Mouse (Mus musculus): Measurements from ENCODE around the gene Gm5136. TPM values are rescaled to one million over a fixed set of nuclear protein-coding genes. Genes with fewer than 3 reads are reported as not detected.

Gene Gm5136
- total and polyA plus RNA-seq, 3 experiments, result not detected

DNA sequence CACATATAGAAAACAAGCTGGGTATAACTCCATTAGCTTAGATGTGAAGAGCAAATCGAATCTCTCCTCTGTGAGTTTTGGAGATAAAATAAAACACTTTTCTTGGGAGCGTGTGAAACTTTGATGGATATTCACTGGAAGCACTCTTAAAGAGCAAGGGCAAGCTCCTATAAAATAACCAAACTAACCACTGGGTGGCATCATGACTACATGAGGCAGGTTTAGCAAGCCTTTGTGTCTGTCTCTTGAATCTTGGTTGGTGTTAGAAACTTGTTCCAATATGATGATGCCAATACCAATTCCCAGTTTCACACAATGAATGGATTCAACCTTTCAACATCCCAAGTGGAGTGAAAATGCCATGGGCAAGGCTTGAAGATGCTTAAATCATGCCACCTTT lies 34.0 kb upstream of the Gm5136 start (continued):
- no peak for TF ChIP-seq MAX (IDR thresholded peaks at IDR 0.05; ENCODE audit: low read length)
- no peak for TF ChIP-seq MAZ (IDR thresholded peaks at IDR 0.05; ENCODE audit: low read depth, low read length)
- TF ChIP-seq BHLHE40 (IDR thresholded peaks at IDR 0.05; ENCODE audit: low read depth, low read length), result no peak
- peak; percentile 64 for TF ChIP-seq SMC3 (IDR thresholded peaks at IDR 0.05; ENCODE audit: low read depth, low read length)
- no peak for TF ChIP-seq SIN3A (IDR thresholded peaks at IDR 0.05; ENCODE audit: low read length)
- TF ChIP-seq EP300 (IDR thresholded peaks at IDR 0.05; ENCODE audit: low read length), result no peak
- TF ChIP-seq TBP (conservative IDR thresholded peaks at IDR 0.05; ENCODE audit: low read depth, low read length), result no peak
- TF ChIP-seq RAD21 (IDR thresholded peaks at IDR 0.05; ENCODE audit: low read depth, low read length), result peak; percentile 80

DNA sequence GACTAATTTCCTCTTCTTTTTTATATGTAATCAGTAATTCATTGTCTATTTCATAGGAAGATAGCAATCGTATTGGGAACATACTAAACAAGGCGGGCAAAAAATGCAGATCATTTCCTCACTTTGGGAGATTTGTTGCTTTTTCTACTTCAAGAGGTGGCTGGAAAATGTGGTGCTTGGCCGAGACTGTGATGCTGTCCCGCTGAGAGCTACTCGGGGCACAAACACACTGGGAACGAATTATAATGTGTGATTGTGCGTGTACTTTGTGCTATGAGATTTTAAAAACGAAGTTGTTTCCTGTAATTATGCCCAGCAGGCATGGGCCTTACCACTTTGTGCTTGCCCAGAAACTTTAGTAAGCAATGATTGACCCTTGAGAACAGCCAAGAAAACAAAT lies 29.0 kb upstream of the Gm5136 start:
- no peak for TF ChIP-seq EP300 (IDR thresholded peaks at IDR 0.05; ENCODE audit: low read length)
- no peak for TF ChIP-seq SIN3A (IDR thresholded peaks at IDR 0.05; ENCODE audit: low read length)
- TF ChIP-seq GABPA (IDR thresholded peaks at IDR 0.05; ENCODE audit: insufficient replicate concordance, low read depth, low read length), result no peak
- no peak for TF ChIP-seq PAX5 (IDR thresholded peaks at IDR 0.05; ENCODE audit: low read length)
- no peak for TF ChIP-seq KAT2A (IDR thresholded peaks at IDR 0.05; ENCODE audit: insufficient replicate concordance, low read length)
- no peak for TF ChIP-seq CHD1 (IDR thresholded peaks at IDR 0.05; ENCODE audit: low read depth, low read length)
- no peak for TF ChIP-seq ETS1 (conservative IDR thresholded peaks at IDR 0.05; ENCODE audit: low read depth, low read length)
- TF ChIP-seq MYC (IDR thresholded peaks at IDR 0.05; ENCODE audit: low read depth, low read length), result no peak
- TF ChIP-seq POLR2AphosphoS2 (IDR thresholded peaks at IDR 0.05; ENCODE audit: low read depth, low read length), result no peak
- TF ChIP-seq NELFE (IDR thresholded peaks at IDR 0.05; ENCODE audit: low read depth, low read length), result no peak
- TF ChIP-seq HCFC1 (IDR thresholded peaks at IDR 0.05; ENCODE audit: low read depth, low read length), result no peak
- TF ChIP-seq RAD21 (IDR thresholded peaks at IDR 0.05; ENCODE audit: low read depth, low read length), result no peak
- TF ChIP-seq BHLHE40 (IDR thresholded peaks at IDR 0.05; ENCODE audit: low read depth, low read length), result no peak
- in situ Hi-C loops (cut with MboI; ENCODE audit: low pct_ligation_motif_present, low pct_unique_long_range_greater_than_20kb, low sequenced_read_pairs), result no loop called here
- no peak overlapping the region for H3K27ac ChIP-seq (ENCODE audit: insufficient read depth, low read depth)
- H3K36me3 ChIP-seq (replicated peaks in 1 of 2; ENCODE audit: control insufficient read depth in 1 of 2, insufficient read depth in 1 of 2, low read length in 1 of 2), result no peaks in the 10 kb centered on the region
- H3K9ac ChIP-seq (ENCODE audit: insufficient read depth, low read depth), result no peak overlapping the region
- H3K4me3 ChIP-seq (replicated peaks in 1 of 3; ENCODE audit: low read depth in 2 of 3, low read length in 2 of 3, poor library complexity in 1 of 3), result no peak overlapping the region
- H3K4me2 ChIP-seq (ENCODE audit: insufficient read depth, low read depth, poor library complexity, severe bottlenecking), result no peak overlapping the region
- dilution Hi-C loops (cut with MboI; ENCODE audit: extremely low pct_ligation_motif_present, extremely low pct_unique_long_range_greater_than_20kb, low sequenced_read_pairs), result no loop called here
- DNase-seq (ENCODE audit: extremely low read depth), result no peak
- H3K9me3 ChIP-seq (replicated peaks; ENCODE audit: low read length), result no peaks in the 10 kb centered on the region
- H3K4me1 ChIP-seq (ENCODE audit: control insufficient read depth in 1 of 2, insufficient read depth in 2 of 2), result no peaks in the 10 kb centered on the region
- no peaks in the 10 kb centered on the region for H3K79me2 ChIP-seq (replicated peaks; ENCODE audit: control insufficient read depth, extremely low read depth, insufficient read depth, poor library complexity, severe bottlenecking)
- no peaks in the 10 kb centered on the region for H3K27me3 ChIP-seq (replicated peaks)

DNA sequence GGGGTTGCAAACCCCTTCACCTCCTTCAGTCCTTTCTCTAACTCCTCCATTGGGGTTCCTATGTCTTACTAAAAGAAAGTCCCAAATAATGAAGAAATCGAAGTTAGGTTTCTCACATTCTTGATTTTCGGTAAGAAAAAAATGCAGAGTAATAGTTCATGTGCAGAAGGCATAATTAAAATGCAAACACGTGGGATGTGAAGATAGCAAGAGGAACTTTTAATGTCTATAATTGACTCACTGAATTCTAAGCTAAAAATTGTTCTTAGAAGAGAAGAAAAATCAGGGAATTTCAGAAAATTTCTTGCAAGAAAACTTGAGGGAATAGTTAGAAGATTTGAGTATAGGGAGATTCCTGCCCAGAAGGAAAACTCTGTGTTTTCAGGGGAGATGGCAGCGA lies 26.4 kb upstream of the Gm5136 start:
- dilution Hi-C loops (cut with MboI; ENCODE audit: extremely low pct_ligation_motif_present, extremely low pct_unique_long_range_greater_than_20kb, low sequenced_read_pairs), result no loop called here
- Histone ChIP-seq H3K4me2 (ENCODE audit: insufficient read depth, low read depth, poor library complexity, severe bottlenecking) (no peak overlapping the region), H3K27me3 (replicated peaks) (no peaks in the 10 kb centered on the region), H3K9ac (ENCODE audit: insufficient read depth, low read depth) (no peak overlapping the region), H3K4me3 (replicated peaks in 1 of 3; ENCODE audit: low read depth in 2 of 3, low read length in 2 of 3, poor library complexity in 1 of 3) (no peak overlapping the region), H3K36me3 (replicated peaks in 1 of 2; ENCODE audit: control insufficient read depth in 1 of 2, insufficient read depth in 1 of 2, low read length in 1 of 2) (no peaks in the 10 kb centered on the region), H3K4me1 (ENCODE audit: control insufficient read depth in 1 of 2, insufficient read depth in 2 of 2) (no peaks in the 10 kb centered on the region), H3K27ac (ENCODE audit: insufficient read depth, low read depth) (no peak overlapping the region), H3K79me2 (replicated peaks; ENCODE audit: control insufficient read depth, extremely low read depth, insufficient read depth, poor library complexity, severe bottlenecking) (no peaks in the 10 kb centered on the region), H3K9me3 (replicated peaks; ENCODE audit: low read length) (no peaks in the 10 kb centered on the region)
- in situ Hi-C loops (cut with MboI; ENCODE audit: low pct_ligation_motif_present, low pct_unique_long_range_greater_than_20kb, low sequenced_read_pairs), result no loop called here
- TF ChIP-seq NELFE (IDR thresholded peaks at IDR 0.05; ENCODE audit: low read depth, low read length), result no peak
- TF ChIP-seq HCFC1 (IDR thresholded peaks at IDR 0.05; ENCODE audit: low read depth, low read length), result no peak
- no peak for TF ChIP-seq MYC (IDR thresholded peaks at IDR 0.05; ENCODE audit: low read depth, low read length)
- no peak for TF ChIP-seq USF1 (IDR thresholded peaks at IDR 0.05; ENCODE audit: low read depth, low read length)
- TF ChIP-seq TBP (conservative IDR thresholded peaks at IDR 0.05; ENCODE audit: low read depth, low read length), result no peak
- no peak for TF ChIP-seq EP300 (IDR thresholded peaks at IDR 0.05; ENCODE audit: low read length)
- no peak for TF ChIP-seq ZMIZ1 (IDR thresholded peaks at IDR 0.05; ENCODE audit: low read depth, low read length)
- no peak for TF ChIP-seq TCF12 (IDR thresholded peaks at IDR 0.05; ENCODE audit: low read depth, low read length)
- no peak for TF ChIP-seq RCOR1 (conservative IDR thresholded peaks at IDR 0.05; ENCODE audit: low read depth, low read length)
- no peak for TF ChIP-seq JUND (conservative IDR thresholded peaks at IDR 0.05; ENCODE audit: low read depth, low read length)
- no peak for TF ChIP-seq KAT2A (IDR thresholded peaks at IDR 0.05; ENCODE audit: insufficient replicate concordance, low read length)
- no peak for TF ChIP-seq MAFK (IDR thresholded peaks at IDR 0.05; ENCODE audit: insufficient replicate concordance, low read length)
- no peak for TF ChIP-seq USF2 (conservative IDR thresholded peaks at IDR 0.05; ENCODE audit: low read depth, low read length)
- TF ChIP-seq NRF1 (IDR thresholded peaks at IDR 0.05; ENCODE audit: low read depth, low read length), result no peak
- TF ChIP-seq MAX (IDR thresholded peaks at IDR 0.05; ENCODE audit: low read length), result no peak
- no peak for TF ChIP-seq JUN (IDR thresholded peaks at IDR 0.05; ENCODE audit: insufficient read depth, low read depth, low read length)
- TF ChIP-seq CTCF (conservative IDR thresholded peaks at IDR 0.05 in 1 of 2, IDR thresholded peaks at IDR 0.05 in 1 of 2; ENCODE audit: low read depth in 2 of 2, low read length in 2 of 2), result no peak
- TF ChIP-seq SMC3 (IDR thresholded peaks at IDR 0.05; ENCODE audit: low read depth, low read length), result no peak
- DNase-seq (ENCODE audit: extremely low read depth), result no peak

Data from CH12.LX (cell line).